Comparison of ENCODE assay signal across 10 mouse cellular contexts in the genomic region with DNA sequence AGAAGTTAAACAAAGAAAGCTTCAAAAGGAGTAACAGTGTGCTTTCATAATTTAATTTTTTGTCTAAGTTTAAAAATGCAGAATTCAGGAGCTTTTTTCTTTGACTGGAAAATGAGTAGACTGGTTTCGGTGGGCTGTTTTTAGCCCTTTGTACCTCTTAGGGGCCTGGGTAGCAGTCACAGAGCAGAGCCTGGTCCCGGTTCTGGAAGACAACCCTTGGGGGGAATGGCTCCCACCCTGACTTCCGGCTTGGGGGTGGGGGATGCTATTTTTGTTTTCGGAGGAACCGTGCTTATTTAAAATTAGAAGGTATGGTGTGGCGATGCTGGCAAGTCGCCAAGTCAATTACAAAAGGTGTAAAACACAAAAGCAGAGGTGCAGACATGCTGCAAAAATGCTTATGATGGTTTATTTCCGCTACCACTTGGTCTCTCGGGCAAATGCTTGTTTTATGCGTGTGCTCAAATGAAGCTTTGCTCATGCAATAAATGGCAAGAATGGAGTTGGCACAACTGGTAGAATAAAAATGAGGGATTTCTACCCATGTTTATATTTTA. TPM values are rescaled to one million over a fixed set of nuclear protein-coding genes. Genes with fewer than 3 reads are reported as not detected.
A peak's percentile ranks its signal among the peaks of the same experiment; 100 is the strongest.
DNase-seq lines count a peak whose midpoint lies in the region; ATAC-seq and TF ChIP-seq lines count a peak whose summit lies in the region.
"Had no signal": no experiment of that assay in that cellular context is flagged by ENCODE, and none has a peak within 500 bp of the region (broad histone marks: within the 10 kb centered on the region; RNA-seq: fewer than 3 reads in every experiment).

No protein-coding gene starts in this region.

- no peak for ATAC-seq in heart, embryonic 16.5 days (replicated peaks; ENCODE audit: extremely low read depth, insufficient read depth, low FRiP score)
- no peak for ATAC-seq in lung, embryonic 14.5 days (ENCODE audit: insufficient read depth)
- no peak for ATAC-seq in midbrain, embryonic 16.5 days

- H3K4me1 ChIP-seq in heart, embryonic 16.5 days (ENCODE audit: control insufficient read depth, insufficient read depth, low read length), result peaks cover 23% of the 10 kb centered on the region
- H3K4me1 ChIP-seq in lung, embryonic 14.5 days (ENCODE audit: insufficient read depth), result peaks cover 7% of the 10 kb centered on the region
- no peaks in the 10 kb centered on the region for H3K4me1 ChIP-seq in lung, adult 2 months (ENCODE audit: control insufficient read depth, insufficient read depth, low read length)
- H3K4me1 ChIP-seq in midbrain, embryonic 16.5 days (ENCODE audit: control insufficient read depth, insufficient read depth, low read length), result peaks cover 10% of the 10 kb centered on the region; the same call in 1 of the 2 replicates
- H3K4me1 ChIP-seq: liver, embryonic 13.5 days had no signal

- no peaks in the 10 kb centered on the region for H3K27me3 ChIP-seq in heart, embryonic 16.5 days (ENCODE audit: control insufficient read depth, insufficient read depth, low read length)
- H3K27me3 ChIP-seq in lung, embryonic 14.5 days (ENCODE audit: insufficient read depth, low read length), result no peaks in the 10 kb centered on the region
- H3K27me3 ChIP-seq in midbrain, embryonic 16.5 days (ENCODE audit: control insufficient read depth, insufficient read depth, low read depth, low read length), result no peaks in the 10 kb centered on the region
- H3K27me3 ChIP-seq: liver, embryonic 13.5 days had no signal

- H3K27ac ChIP-seq in heart, embryonic 16.5 days (ENCODE audit: low read length), result peak overlapping the region; percentile 65
- H3K27ac ChIP-seq in lung, embryonic 14.5 days (ENCODE audit: low read depth), result no peak overlapping the region
- H3K27ac ChIP-seq in midbrain, embryonic 16.5 days (ENCODE audit: low read length), result peak overlapping the region; percentile 66
- H3K27ac ChIP-seq: liver, embryonic 13.5 days had no signal

- WGBS in heart, embryonic 16.5 days, result 32% methylated on average over 10 of the region's 10 CpGs
- 55% methylated on average over 10 of the region's 10 CpGs for WGBS in lung, embryonic 14.5 days
- 45% methylated on average over 10 of the region's 10 CpGs for WGBS in lung, adult 2 months
- WGBS in midbrain, embryonic 16.5 days, result 59% methylated on average over 10 of the region's 10 CpGs

- no peak for TF ChIP-seq CTCF in lung, embryonic 14.5 days (IDR thresholded peaks at IDR 0.05; ENCODE audit: low read depth)
- TF ChIP-seq CTCF in lung, adult 2 months (IDR thresholded peaks at IDR 0.05; ENCODE audit: insufficient read depth, low read length), result no peak

- DNase-seq in cerebellum, postnatal 10 days, result peak; percentile 57 to 60
- no peak for DNase-seq in cerebellum, adult 8-10 months
- DNase-seq in heart, adult 18-20 months, result no peak
- no peak for DNase-seq in lung, embryonic 14.5 days
- no peak for DNase-seq in lung, adult 2 months
- no peak for DNase-seq in spleen, adult 12 weeks (ENCODE audit: low spot score)
- DNase-seq: adrenal gland, postnatal 25 days; liver, embryonic 13.5 days had no signal

- peak overlapping the region; percentile 57 for H3K9ac ChIP-seq in heart, embryonic 16.5 days (ENCODE audit: low read length)
- no peak overlapping the region for H3K9ac ChIP-seq in lung, embryonic 14.5 days
- H3K9ac ChIP-seq in midbrain, embryonic 16.5 days (ENCODE audit: low read depth, low read length), result no peak overlapping the region
- H3K9ac ChIP-seq: liver, embryonic 13.5 days had no signal

- H3K9me3 ChIP-seq in heart, embryonic 16.5 days (replicated peaks; ENCODE audit: control insufficient read depth, low read length), result no peaks in the 10 kb centered on the region; the same call in 1 of the 2 replicates
- no peaks in the 10 kb centered on the region for H3K9me3 ChIP-seq in lung, embryonic 14.5 days (ENCODE audit: low read depth, low read length)
- no peaks in the 10 kb centered on the region for H3K9me3 ChIP-seq in midbrain, embryonic 16.5 days (replicated peaks; ENCODE audit: control insufficient read depth, low read length, poor library complexity, severe bottlenecking)
- H3K9me3 ChIP-seq: liver, embryonic 13.5 days had no signal

- H3K36me3 ChIP-seq in heart, embryonic 16.5 days (ENCODE audit: control insufficient read depth, insufficient read depth), result no peaks in the 10 kb centered on the region
- H3K36me3 ChIP-seq in lung, embryonic 14.5 days (ENCODE audit: insufficient read depth), result no peaks in the 10 kb centered on the region
- H3K36me3 ChIP-seq in midbrain, embryonic 16.5 days (ENCODE audit: control insufficient read depth, insufficient read depth, low read length), result no peaks in the 10 kb centered on the region
- H3K36me3 ChIP-seq: liver, embryonic 13.5 days had no signal

- H3K4me3 ChIP-seq in heart, embryonic 16.5 days (ENCODE audit: low read length), result no peak overlapping the region
- no peak overlapping the region for H3K4me3 ChIP-seq in lung, embryonic 14.5 days (ENCODE audit: low read depth, low read length)
- H3K4me3 ChIP-seq in lung, adult 2 months (replicated peaks; ENCODE audit: extremely low read depth, low read depth, low read length), result no peak overlapping the region
- no peak overlapping the region for H3K4me3 ChIP-seq in midbrain, embryonic 16.5 days (ENCODE audit: low read depth, low read length)
- H3K4me3 ChIP-seq: liver, embryonic 13.5 days had no signal

- peak overlapping the region; percentile 42 for H3K4me2 ChIP-seq in heart, embryonic 16.5 days (ENCODE audit: low read depth, low read length)
- H3K4me2 ChIP-seq in lung, embryonic 14.5 days, result 0 out of 2 replicates have a peak overlapping the region, but pooled peaks have one; percentile 10
- H3K4me2 ChIP-seq in midbrain, embryonic 16.5 days (ENCODE audit: low read length), result no peak overlapping the region; the same call in 1 of the 2 replicates
- H3K4me2 ChIP-seq: liver, embryonic 13.5 days had no signal

- no peak for TF ChIP-seq POLR2A in lung, adult 2 months (IDR thresholded peaks at IDR 0.05; ENCODE audit: borderline replicate concordance, extremely low read depth, low read depth, low read length)

RNA-seq across cellular contexts. Expression of a gene that starts 34.5 kb away (rescaled TPM):
- polyA plus RNA-seq in heart, embryonic 16.5 days (2015; fragmentation: Nextera tagmentation; extraction: Ambion mirVana), result 53.9 and 59.9 TPM in 2 replicates
- 10 to 100 TPM; 83.1 to 84.1 TPM for total RNA-seq in heart, adult 18-20 months (2021)
- 38.2 and 40.5 TPM in 2 replicates for polyA plus RNA-seq in lung, embryonic 14.5 days (2014; fragmentation: Nextera tagmentation; extraction: Ambion mirVana)
- polyA plus RNA-seq in lung, adult 2 months (2012; rRNA removed), result 2.2 and 2.8 TPM in 2 replicates
- polyA plus RNA-seq in midbrain, embryonic 16.5 days (2015; fragmentation: Nextera tagmentation; extraction: Ambion mirVana), result 16.3 and 20.1 TPM in 2 replicates

Comparison
In these comparisons a context has a peak if more than half of its experiments do, and no peak if none do; other contexts are left out.
1. DNase-seq: peak in cerebellum, postnatal 10 days (2 of 2); none in cerebellum, adult 8-10 months (single experiment), heart, adult 18-20 months (0 of 2), lung, embryonic 14.5 days (single experiment), lung, adult 2 months (single experiment) and spleen, adult 12 weeks (single experiment).